Mouse (Mus musculus): ENCODE measurements around the gene Atf7. TPM values are rescaled to one million over a fixed set of nuclear protein-coding genes. Genes with fewer than 3 reads are reported as not detected.

Gene Atf7
- 43.5 and 44.3 TPM in 2 replicates for polyA plus RNA-seq (2014; fragmentation: Nextera tagmentation; extraction: Ambion mirVana)

DNA sequence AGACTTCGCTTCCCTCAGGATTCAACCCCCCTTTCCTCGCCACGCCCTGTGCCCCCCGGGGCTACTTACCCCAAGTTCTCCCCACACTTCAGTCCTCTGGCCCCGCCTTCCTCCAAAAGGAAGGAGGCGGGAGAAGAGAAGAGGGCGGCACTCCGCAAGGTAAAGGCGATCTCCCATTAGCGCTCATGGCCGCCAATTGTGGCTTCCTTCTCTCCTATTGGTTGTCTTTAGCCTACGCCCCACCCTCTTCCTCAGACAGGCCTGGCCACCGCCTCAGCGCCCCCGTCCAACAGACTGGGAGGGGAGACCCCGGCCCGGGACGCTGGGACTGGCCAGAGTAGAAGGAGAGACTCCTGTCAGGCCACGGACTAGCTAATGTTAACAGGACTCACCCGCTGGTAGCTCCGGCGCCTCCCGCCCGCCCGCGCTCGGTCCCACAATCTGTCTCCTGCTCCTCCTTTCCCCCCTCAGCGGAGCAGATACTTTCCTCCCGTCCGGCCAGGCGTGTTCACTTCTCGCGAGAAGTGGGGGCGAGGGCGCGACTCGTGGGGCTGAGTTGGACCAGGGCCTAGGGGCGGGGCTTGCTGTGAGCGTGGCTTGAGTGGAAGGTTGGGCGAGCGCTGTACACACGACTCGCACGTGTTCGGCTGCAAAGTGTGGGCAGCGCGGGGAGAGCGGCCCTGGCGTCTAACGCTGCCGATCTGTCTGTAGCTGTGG, at the start of gene Atf7, which contains the start of gene Gm28047:
Gene Atf7 (minus strand): TSS at position 495 of the 717 bp plus-strand sequence.
Gene Gm28047 (minus strand): TSS at position 98 of the 717 bp plus-strand sequence.
- WGBS: under 1% methylated on average over 51 of the region's 51 CpGs
- Histone ChIP-seq H3K27me3 (ENCODE audit: insufficient read depth, low read length) (no peaks in the 10 kb centered on the region), H3K4me3 (ENCODE audit: low read depth, low read length) (peak within 1 kb of the TSS; percentile 65), H3K27ac (ENCODE audit: low read depth) (peak within 1 kb of the TSS; percentile 99), H3K9me3 (ENCODE audit: low read depth, low read length) (no peaks in the 10 kb centered on the region), H3K9ac (peak within 1 kb of the TSS; percentile 80), H3K4me1 (ENCODE audit: insufficient read depth) (peaks cover 13% of the 10 kb centered on the region), H3K4me2 (peak within 1 kb of the TSS; percentile 61), H3K36me3 (ENCODE audit: insufficient read depth) (0 out of 2 replicates have a peak, but pooled peaks cover 3% of the 10 kb centered on the region)
- no peak for TF ChIP-seq CTCF (IDR thresholded peaks at IDR 0.05; ENCODE audit: low read depth)
- peak; percentile 99 for ATAC-seq (ENCODE audit: insufficient read depth)
- DNase-seq: peak; percentile 100

- H3K4me3 ChIP-seq (ENCODE audit: low read depth, low read length): peak overlapping the region; percentile 14
- 5% methylated on average over 10 of the region's 10 CpGs for WGBS
- no peak overlapping the region; the same call in 1 of the 2 replicates for H3K9ac ChIP-seq
- no peaks in the 10 kb centered on the region for H3K27me3 ChIP-seq (ENCODE audit: insufficient read depth, low read length)
- ATAC-seq (ENCODE audit: insufficient read depth) (peak; percentile 53), DNase-seq (peak; percentile 87)
- peak overlapping the region; percentile 63 for H3K4me2 ChIP-seq
- H3K4me1 ChIP-seq (ENCODE audit: insufficient read depth): peaks cover 17% of the 10 kb centered on the region
- H3K27ac ChIP-seq (ENCODE audit: low read depth): peak overlapping the region; percentile 100
- no peak for TF ChIP-seq CTCF (IDR thresholded peaks at IDR 0.05; ENCODE audit: low read depth)
- no peaks in the 10 kb centered on the region for H3K9me3 ChIP-seq (ENCODE audit: low read depth, low read length)
- peaks cover 10% of the 10 kb centered on the region for H3K36me3 ChIP-seq (ENCODE audit: insufficient read depth)
Measured at GRCm38 (mm10) chr15:102673548-102673947, 48.3 kb upstream of the Atf7 start.

- DNase-seq (peak; percentile 72), ATAC-seq (ENCODE audit: insufficient read depth) (no peak)
- Histone ChIP-seq H3K27ac (ENCODE audit: low read depth) (peak within 1 kb of the TSS; percentile 100), H3K27me3 (ENCODE audit: insufficient read depth, low read length) (no peaks in the 10 kb centered on the region), H3K4me3 (ENCODE audit: low read depth, low read length) (peak within 1 kb of the TSS; percentile 77), H3K36me3 (ENCODE audit: insufficient read depth) (peaks cover 19% of the 10 kb centered on the region), H3K9ac (peak within 1 kb of the TSS; percentile 84), H3K9me3 (ENCODE audit: low read depth, low read length) (no peaks in the 10 kb centered on the region), H3K4me2 (peak within 1 kb of the TSS; percentile 63), H3K4me1 (ENCODE audit: insufficient read depth) (peaks cover 17% of the 10 kb centered on the region)
- TF ChIP-seq CTCF (IDR thresholded peaks at IDR 0.05; ENCODE audit: low read depth): no peak
- 3% methylated on average over 37 of the region's 37 CpGs for WGBS
Measured at GRCm38 (mm10) chr15:102672215-102673071, 47.2 kb upstream of the Atf7 start, which contains the start of gene Atp5g2. Gene Atp5g2 (minus strand): TSS chr15:102672352.

GRCm38 (mm10) chr15:102671721-102672214, 46.5 kb upstream of the Atf7 start:
- TF ChIP-seq CTCF (IDR thresholded peaks at IDR 0.05; ENCODE audit: low read depth): no peak
- no peaks in the 10 kb centered on the region for H3K27me3 ChIP-seq (ENCODE audit: insufficient read depth, low read length)

DNA sequence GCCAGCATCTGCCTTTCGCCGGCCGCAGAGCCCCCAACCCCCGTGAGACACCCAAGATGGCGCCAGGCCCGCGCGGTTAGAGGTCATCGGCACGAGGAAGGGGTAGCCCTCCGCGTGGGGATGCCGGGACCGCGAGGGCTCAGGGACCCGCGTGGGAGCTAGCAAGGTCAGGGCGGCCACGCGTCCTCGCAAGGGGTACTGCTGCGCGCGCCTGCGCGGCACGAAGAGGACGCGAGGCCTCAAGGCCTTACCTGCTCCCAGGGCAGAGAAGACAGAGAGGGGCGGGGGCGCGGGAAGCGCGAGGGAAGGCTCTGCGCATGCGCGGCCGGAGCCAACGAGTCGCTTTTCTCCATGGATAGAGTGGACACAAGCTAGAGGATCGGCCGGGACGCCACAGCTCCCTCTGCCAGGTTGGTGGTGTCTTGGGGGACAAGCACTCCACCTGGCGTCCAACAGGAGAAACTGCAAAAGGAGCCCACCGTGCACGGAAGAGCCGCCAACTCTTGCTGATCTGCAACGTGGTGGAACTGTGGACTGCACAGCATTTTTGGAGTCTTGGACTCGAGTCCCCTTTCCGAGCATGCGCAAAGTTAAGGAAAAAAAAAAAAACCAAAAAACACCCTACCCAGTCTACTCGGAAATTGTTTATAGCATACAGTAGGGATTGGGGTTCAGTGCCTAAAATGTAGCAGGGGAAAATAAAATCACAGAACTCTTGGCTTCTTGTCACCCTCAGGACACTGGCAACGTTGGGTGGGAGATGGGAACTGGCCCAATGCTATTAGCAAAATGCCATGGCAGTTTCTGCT, 45.7 kb upstream of the Atf7 start:
- peak; percentile 92 for ATAC-seq (ENCODE audit: insufficient read depth)
- under 1% methylated on average over 53 of the region's 53 CpGs for WGBS
- peak; percentile 97 for TF ChIP-seq CTCF (IDR thresholded peaks at IDR 0.05; ENCODE audit: low read depth)

More at GRCm38 (mm10) chr15:102671721-102672214, 46.5 kb upstream of the Atf7 start:
- Histone ChIP-seq H3K4me2 (peak overlapping the region; percentile 63), H3K4me1 (ENCODE audit: insufficient read depth) (peaks cover 17% of the 10 kb centered on the region), H3K9ac (peak overlapping the region; percentile 84), H3K4me3 (ENCODE audit: low read depth, low read length) (peak overlapping the region; percentile 77), H3K36me3 (ENCODE audit: insufficient read depth) (peaks cover 26% of the 10 kb centered on the region), H3K9me3 (ENCODE audit: low read depth, low read length) (no peaks in the 10 kb centered on the region), H3K27ac (ENCODE audit: low read depth) (peak overlapping the region; percentile 100)
- DNase-seq (peak; percentile 94), ATAC-seq (ENCODE audit: insufficient read depth) (peak; percentile 78)
- under 1% methylated on average over 33 of the region's 34 CpGs for WGBS

DNA sequence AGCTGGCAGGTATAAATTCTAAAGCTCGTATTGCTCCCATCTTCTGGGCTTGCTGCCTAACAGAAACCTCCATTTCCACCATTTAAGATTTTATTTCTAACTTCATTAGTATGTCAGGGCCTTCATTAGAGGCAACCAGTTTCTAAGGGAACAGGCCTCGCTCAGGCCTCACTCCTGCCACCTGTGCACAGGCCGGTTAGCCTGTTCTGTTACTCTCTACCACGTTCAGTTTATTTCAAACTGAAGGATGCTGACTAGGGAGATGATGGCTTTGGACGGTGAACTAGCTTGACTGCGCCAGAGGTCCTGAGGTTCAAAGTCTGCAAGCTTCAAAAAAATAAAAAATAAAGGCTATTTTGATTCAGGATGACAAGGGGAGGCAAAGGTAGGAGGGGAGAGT, 45.0 kb upstream of the Atf7 start:
- DNase-seq (peak; percentile 23), ATAC-seq (ENCODE audit: insufficient read depth) (no peak)

More for the DNA sequence above, 45.7 kb upstream of the Atf7 start:
- DNase-seq: peak; percentile 99
- H3K27ac ChIP-seq (ENCODE audit: low read depth): peak overlapping the region; percentile 100
- H3K27me3 ChIP-seq (ENCODE audit: insufficient read depth, low read length): no peaks in the 10 kb centered on the region
- H3K9me3 ChIP-seq (ENCODE audit: low read depth, low read length): no peaks in the 10 kb centered on the region
- H3K4me1 ChIP-seq (ENCODE audit: insufficient read depth): peaks cover 17% of the 10 kb centered on the region
- H3K4me2 ChIP-seq: peak overlapping the region; percentile 63
- H3K36me3 ChIP-seq (ENCODE audit: insufficient read depth): peaks cover 34% of the 10 kb centered on the region
- H3K9ac ChIP-seq: peak overlapping the region; percentile 96
- H3K4me3 ChIP-seq (ENCODE audit: low read depth, low read length): peak overlapping the region; percentile 77

More for the DNA sequence above, 45.0 kb upstream of the Atf7 start:
- peak overlapping the region; percentile 63 for H3K4me2 ChIP-seq
- H3K9ac ChIP-seq: peak overlapping the region; percentile 96
- peak overlapping the region; percentile 77 for H3K4me3 ChIP-seq (ENCODE audit: low read depth, low read length)
- H3K27ac ChIP-seq (ENCODE audit: low read depth): peak overlapping the region; percentile 100
- WGBS: 10% methylated on average over 6 of the region's 6 CpGs
- TF ChIP-seq CTCF (IDR thresholded peaks at IDR 0.05; ENCODE audit: low read depth): no peak
- H3K9me3 ChIP-seq (ENCODE audit: low read depth, low read length): no peaks in the 10 kb centered on the region
- peaks cover 17% of the 10 kb centered on the region for H3K4me1 ChIP-seq (ENCODE audit: insufficient read depth)
- H3K27me3 ChIP-seq (ENCODE audit: insufficient read depth, low read length): no peaks in the 10 kb centered on the region
- peaks cover 41% of the 10 kb centered on the region for H3K36me3 ChIP-seq (ENCODE audit: insufficient read depth)
